Mouse (Mus musculus): Measurements from ENCODE around the gene Ctsh. TPM values are rescaled to one million over a fixed set of nuclear protein-coding genes. Genes with fewer than 3 reads are reported as not detected.

Gene Ctsh
- 372 to 407 TPM (median 389 TPM) in 4 replicates for total RNA-seq (2023; ENCODE audit: inconsistent age)

DNA sequence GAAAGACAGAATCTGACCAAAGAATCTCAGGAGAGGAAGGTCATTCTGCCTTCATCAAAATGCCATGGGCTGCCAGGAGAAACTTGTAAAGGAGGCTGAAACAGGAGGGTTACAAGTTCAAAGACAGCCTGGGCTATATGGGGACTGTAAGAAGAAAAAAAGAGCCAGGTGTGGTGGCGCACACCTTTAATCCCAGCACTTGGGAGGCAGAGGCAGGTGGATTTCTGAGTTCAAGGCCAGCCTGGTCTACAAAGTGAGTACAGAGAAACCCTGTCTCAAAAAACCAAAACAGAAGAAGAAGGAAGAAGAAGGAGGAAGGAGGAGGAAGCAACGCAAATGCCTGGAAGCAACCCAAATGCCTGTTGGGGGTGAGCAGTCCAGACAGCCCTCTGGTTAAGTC, at the start of gene Ctsh:
Gene Ctsh (plus strand): TSS at position 301 of the 400 bp plus-strand sequence.

DNA sequence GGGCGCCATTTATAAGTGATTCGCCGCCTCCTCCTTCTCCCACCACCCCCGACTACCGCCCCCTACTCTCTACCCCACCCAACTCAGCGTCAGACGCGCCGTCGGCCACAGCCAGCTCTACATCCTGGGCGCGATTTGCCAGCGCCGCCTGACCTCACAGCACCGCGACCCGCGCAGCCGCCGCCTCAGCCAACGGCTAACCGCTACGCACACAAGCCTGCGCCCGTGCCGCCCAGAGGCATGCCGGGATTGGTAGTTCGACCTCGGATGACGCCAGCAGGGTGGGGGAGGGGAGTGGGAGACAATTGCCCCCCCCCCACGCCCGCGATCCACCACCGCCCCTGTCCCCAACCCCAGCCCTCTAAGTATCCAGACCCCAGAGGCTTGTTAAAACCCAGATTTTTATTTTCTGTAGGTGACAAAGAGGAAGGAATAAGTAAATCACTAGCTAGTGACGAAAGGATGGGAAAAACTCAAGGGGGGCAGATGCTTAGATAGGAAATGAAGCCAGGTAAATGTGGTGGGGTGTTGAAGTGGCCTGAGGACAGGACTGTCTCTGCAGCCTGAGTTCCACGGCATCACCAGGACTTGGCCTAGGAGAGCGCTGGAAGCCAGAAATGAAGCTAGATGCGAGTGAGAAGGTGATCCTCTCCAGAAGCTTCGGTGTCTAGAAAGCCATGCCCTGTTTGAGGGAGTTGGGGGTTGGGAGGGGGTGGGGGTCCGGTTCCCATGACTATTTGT, 60.8 kb downstream of the Ctsh start, which contains the start of gene Morf4l1:
Gene Morf4l1 (minus strand): TSS at position 208 of the 741 bp plus-strand sequence.

Other genes with a start within 250 kb of the Ctsh start
- 0.15 to 0.36 TPM (median 0.22 TPM) in 4 replicates for gene Rasgrf1, start 144.2 kb upstream of the Ctsh start, total RNA-seq (2023; ENCODE audit: inconsistent age)
- gene Morf4l1, start 60.6 kb downstream of the Ctsh start, total RNA-seq (2023; ENCODE audit: inconsistent age): 455 to 469 TPM (median 463 TPM) in 4 replicates
- not detected in 4 replicates for gene Adamts7, start 108.9 kb downstream of the Ctsh start, total RNA-seq (2023; ENCODE audit: inconsistent age)
- 1.6 to 2.8 TPM (median 2.2 TPM) in 4 replicates for gene Tbc1d2b, start 216.7 kb downstream of the Ctsh start, total RNA-seq (2023; ENCODE audit: inconsistent age)